Mouse (Mus musculus) adrenal gland, postnatal 4 days (tissue): ENCODE results near the gene Slc34a1. TPM values are rescaled to one million over a fixed set of nuclear protein-coding genes. Genes with fewer than 3 reads are reported as not detected.

ENCODE experiments used
- microRNA-seq: library from miRNA; unstranded; fragments of <30 nt; microRNA quantifications from one replicate; pipeline ENCODE4 v1.2.0, GENCODE M21; 2021
- total RNA-seq, 2 experiments: library from RNA; stranded (reverse); gene quantifications; 2 replicates each; pipeline ENCODE4 v1.2.3; 2021

The Slc34a1 gene
- total RNA-seq, 2 experiments from 2014 or later: 3.5 to 132 TPM

Small RNAs within 50 kb of the gene (microRNA-seq; reads per million reads assigned to microRNA genes)
- 1.3 reads per million for gene Mir6943

Other genes with a start within 250 kb of the Slc34a1 start
- 10 to 100 TPM; 35.8 to 39.6 TPM for gene Fgfr4, start 245.5 kb upstream of the Slc34a1 start, total RNA-seq
- gene Nsd1, start 188.4 kb upstream of the Slc34a1 start, total RNA-seq: 100 to 1,000 TPM; 168 to 172 TPM
- gene Prelid1, start 77.7 kb upstream of the Slc34a1 start, total RNA-seq: 100 to 1,000 TPM; 190 to 193 TPM
- 10 to 100 TPM; 79.8 to 86.9 TPM for gene Rab24, start 76.2 kb upstream of the Slc34a1 start, total RNA-seq
- gene Mxd3, start 68.4 kb upstream of the Slc34a1 start, total RNA-seq: 10 to 100 TPM; 16.2 to 18.0 TPM
- 100 to 1,000 TPM; 105 to 114 TPM for gene Lman2, start 35.4 kb upstream of the Slc34a1 start, total RNA-seq
- gene Rgs14, start 28.5 kb upstream of the Slc34a1 start, total RNA-seq: 1 to 10 TPM; 1.0 to 1.1 TPM
- not detected for gene Pfn3, start 17.0 kb downstream of the Slc34a1 start, total RNA-seq
- gene F12, start 28.6 kb downstream of the Slc34a1 start, total RNA-seq: 10 to 100 TPM in 1 of 2 experiments, 1 to 10 TPM in 1; 1.3 to 36.6 TPM
- gene Grk6, start 46.9 kb downstream of the Slc34a1 start, total RNA-seq: 10 to 100 TPM; 54.3 to 56.7 TPM
- gene Prr7, start 66.1 kb downstream of the Slc34a1 start, total RNA-seq: 1 to 10 TPM; 6.4 to 8.0 TPM
- gene Dbn1, start 89.9 kb downstream of the Slc34a1 start, total RNA-seq: 10 to 100 TPM; 56.4 to 75.6 TPM
- 10 to 100 TPM; 44.5 to 47.1 TPM for gene Pdlim7, start 115.5 kb downstream of the Slc34a1 start, total RNA-seq
- 1 to 10 TPM; 2.6 to 4.7 TPM for gene Dok3, start 131.1 kb downstream of the Slc34a1 start, total RNA-seq
- gene Ddx41, start 138.5 kb downstream of the Slc34a1 start, total RNA-seq: 10 to 100 TPM; 54.0 to 57.4 TPM
- 10 to 100 TPM; 61.6 to 76.7 TPM for gene Fam193b, start 172.9 kb downstream of the Slc34a1 start, total RNA-seq
- gene Tmed9, start 175.5 kb downstream of the Slc34a1 start, total RNA-seq: 100 to 1,000 TPM; 167 to 169 TPM
- gene B4galt7, start 201.7 kb downstream of the Slc34a1 start, total RNA-seq: 10 to 100 TPM; 16.5 to 18.8 TPM
- 10 to 100 TPM; 40.7 to 41.4 TPM for gene Caml, start 224.8 kb downstream of the Slc34a1 start, total RNA-seq
- gene Ddx46, start 236.8 kb downstream of the Slc34a1 start, total RNA-seq: 10 to 100 TPM; 57.1 to 57.2 TPM